Mouse (Mus musculus) spleen, adult 2 months (tissue): Measurements from ENCODE around the gene Arfgef3.

Source experiments
- CTCF ChIP-seq: fragments of 200-500 bp; IDR thresholded peaks from 2 replicates; pipeline ENCODE4 v1.5.1; 2011; ENCODE audit warnings: mild to moderate bottlenecking, inconsistent platforms; ENCODE audit not compliant: insufficient read depth, insufficient read length, insufficient replicate concordance; ENCODE audit errors: extremely low read depth
- POLR2A ChIP-seq: fragments of 200-500 bp; IDR thresholded peaks from 2 replicates; pipeline ENCODE4 v1.6.1; 2011; ENCODE audit warnings: low read depth, low read length, inconsistent platforms

DNA sequence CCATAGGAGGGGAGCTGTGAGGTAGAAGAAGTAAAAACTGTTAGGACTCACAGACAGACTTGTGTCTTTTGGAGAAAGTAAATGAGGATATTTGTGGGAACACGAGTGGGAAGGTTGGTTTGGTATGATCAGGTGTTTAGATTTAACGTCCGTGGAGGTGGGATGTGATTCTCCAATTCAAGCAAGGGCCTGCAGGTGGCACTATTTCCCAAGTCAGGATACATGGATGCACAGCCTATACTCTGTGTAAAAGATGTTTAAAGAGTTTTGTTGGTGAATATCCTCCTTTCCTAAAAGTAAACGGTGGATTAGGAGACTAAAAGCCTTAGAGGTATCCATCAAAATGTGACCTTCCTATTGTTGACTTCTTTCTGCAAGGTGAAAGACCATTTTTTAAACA, 180.8 kb downstream of the Arfgef3 start:
- peak; percentile 9; the same call in 1 of the 2 replicates for TF ChIP-seq CTCF
- no peak for TF ChIP-seq POLR2A
